ENCODE assay signal across 11 mouse cellular contexts in genomic region chr10:39238596-39238995, GRCm38 (mm10).
DNase-seq lines count a peak whose midpoint lies in the region; ATAC-seq lines count a peak whose summit lies in the region.
"Had no signal": no experiment of that assay in that cellular context is flagged by ENCODE, and none has a peak within 500 bp of the region (broad histone marks: within the 10 kb centered on the region; RNA-seq: fewer than 3 reads in every experiment).

No protein-coding gene starts in this region.

- no peak overlapping the region for H3K27ac ChIP-seq in kidney, embryonic 14.5 days (ENCODE audit: low read depth, low read length)
- H3K27ac ChIP-seq: heart, embryonic 13.5 days; hindbrain, postnatal 0 days; liver, embryonic 14.5 days had no signal

- no peaks in the 10 kb centered on the region for H3K27me3 ChIP-seq in kidney, embryonic 14.5 days (ENCODE audit: control insufficient read depth, insufficient read depth, low read length)

- no peaks in the 10 kb centered on the region for H3K36me3 ChIP-seq in kidney, embryonic 14.5 days (ENCODE audit: control insufficient read depth, insufficient read depth, low read length)
- H3K36me3 ChIP-seq: heart, embryonic 13.5 days had no signal

- no peak for ATAC-seq in kidney, embryonic 14.5 days (ENCODE audit: low FRiP score, low TSS enrichment)

- no peak overlapping the region for H3K4me2 ChIP-seq in kidney, embryonic 14.5 days (replicated peaks; ENCODE audit: low read depth, low read length)
- H3K4me2 ChIP-seq: heart, embryonic 13.5 days had no signal

- H3K9ac ChIP-seq in kidney, embryonic 14.5 days (ENCODE audit: low read depth, low read length), result no peak overlapping the region
- H3K9ac ChIP-seq: heart, embryonic 13.5 days; liver, embryonic 14.5 days had no signal

- H3K4me1 ChIP-seq in kidney, embryonic 14.5 days (ENCODE audit: control insufficient read depth, insufficient read depth, low read length), result 0 out of 2 replicates have a peak, but pooled peaks cover 6% of the 10 kb centered on the region

- 55% methylated on average over 10 of the region's 10 CpGs for WGBS in kidney, embryonic 14.5 days

- DNase-seq in kidney, postnatal 14 days, result peak; percentile 27
- DNase-seq in adrenal gland, adult (ENCODE audit: inconsistent age in 2 of 2, low spot score in 1 of 2), result peak; percentile 86 to 94
- peak; percentile 87 for DNase-seq in adrenal gland, adult 2 months
- peak; percentile 40 to 55 for DNase-seq in cerebellum, postnatal 10 days
- no peak for DNase-seq in yolk sac, embryonic 10.5 days (ENCODE audit: low spot score)
- no peak for DNase-seq in retina, postnatal 1 day
- DNase-seq: embryo, embryonic 11 days had no signal

- H3K9me3 ChIP-seq in kidney, embryonic 14.5 days (ENCODE audit: control insufficient read depth, low read length), result no peaks in the 10 kb centered on the region
- H3K9me3 ChIP-seq: heart, embryonic 13.5 days had no signal

- H3K4me3 ChIP-seq in kidney, embryonic 14.5 days (ENCODE audit: low read length), result no peak overlapping the region
- H3K4me3 ChIP-seq: heart, embryonic 13.5 days had no signal

Comparison
In these comparisons a context has a peak if more than half of its experiments do, and no peak if none do; other contexts are left out.
1. DNase-seq: peak in kidney, postnatal 14 days (single experiment), adrenal gland, adult (2 of 2), adrenal gland, adult 2 months (single experiment) and cerebellum, postnatal 10 days (2 of 2); none in yolk sac, embryonic 10.5 days (single experiment) and retina, postnatal 1 day (single experiment).